Mouse (Mus musculus) small intestine, adult 2 months (tissue): Measurements from ENCODE around the gene Susd4.

Experiments
- CTCF ChIP-seq: fragments of 200-500 bp; IDR thresholded peaks from 2 replicates; pipeline ENCODE4 v1.5.1; 2012; ENCODE audit warnings: low read depth, mild to moderate bottlenecking, control low read depth, inconsistent platforms, low read length, moderate library complexity, mixed read lengths; ENCODE audit not compliant: insufficient replicate concordance, insufficient read length; ENCODE audit errors: extremely low read depth
- POLR2A ChIP-seq: fragments of 200-500 bp; IDR thresholded peaks from 2 replicates; pipeline ENCODE4 v1.6.1; 2012; ENCODE audit warnings: low read depth, mild to moderate bottlenecking, control low read depth, inconsistent platforms, low read length, moderate library complexity

GRCm38 (mm10) chr1:182850080-182850479, 86.4 kb downstream of the Susd4 start:
- TF ChIP-seq CTCF (no peak), POLR2A (no peak)
